Mouse (Mus musculus) E14TG2a.4 (cell line): ENCODE results near the gene Drosha.

ENCODE experiments used
- CTCF ChIP-seq: conservative IDR thresholded peaks from 2 replicates; pipeline ENCODE4 v1.5.1; 2014; ENCODE audit warnings: low read length
- POU5F1 ChIP-seq: IDR thresholded peaks from 2 replicates; pipeline ENCODE4 v1.6.1; 2014; ENCODE audit warnings: low read length, borderline replicate concordance

GRCm38 (mm10) chr15:12931481-12931880 lies 106.9 kb downstream of the Drosha start:
- TF ChIP-seq CTCF (no peak), POU5F1 (no peak)
